Comparison of ENCODE assay signal across 22 mouse cellular contexts in genomic region chr3:107508696-107509095, GRCm38 (mm10). TPM values are rescaled to one million over a fixed set of nuclear protein-coding genes. Genes with fewer than 3 reads are reported as not detected.
DNase-seq lines count a peak whose midpoint lies in the region; ATAC-seq and TF ChIP-seq lines count a peak whose summit lies in the region.
"Had no signal": no experiment of that assay in that cellular context is flagged by ENCODE, and none has a peak within 500 bp of the region (broad histone marks: within the 10 kb centered on the region; RNA-seq: fewer than 3 reads in every experiment).

No protein-coding gene starts in this region.

- ATAC-seq in forebrain, embryonic 14.5 days, result no peak
- no peak for ATAC-seq in forebrain, embryonic 13.5 days
- no peak for ATAC-seq in liver, postnatal 0 days

- TF ChIP-seq CTCF in cerebellum, adult 2 months (IDR thresholded peaks at IDR 0.05; ENCODE audit: borderline replicate concordance, insufficient read depth, low read depth, low read length), result peak; percentile 33; the same call in 1 of the 2 replicates
- TF ChIP-seq CTCF in liver, postnatal 0 days (IDR thresholded peaks at IDR 0.05; ENCODE audit: low read depth), result no peak

- TF ChIP-seq POLR2A in cerebellum, adult 2 months (IDR thresholded peaks at IDR 0.05; ENCODE audit: borderline replicate concordance, insufficient read depth, low read length), result no peak

- peaks cover 18% of the 10 kb centered on the region for H3K4me1 ChIP-seq in forebrain, embryonic 14.5 days (ENCODE audit: control insufficient read depth, insufficient read depth, low read length)
- H3K4me1 ChIP-seq in forebrain, embryonic 13.5 days, result peaks cover 37% of the 10 kb centered on the region
- H3K4me1 ChIP-seq in cerebellum, adult 2 months (ENCODE audit: control insufficient read depth, insufficient read depth, low read length), result peaks cover 27% of the 10 kb centered on the region
- H3K4me1 ChIP-seq in liver, postnatal 0 days (ENCODE audit: insufficient read depth), result no peaks in the 10 kb centered on the region

- DNase-seq in forebrain, embryonic 14.5 days (ENCODE audit: low spot score), result peak; percentile 16
- peak; percentile 35 for DNase-seq in kidney, postnatal 10 days
- DNase-seq in kidney, adult 8-10 months, result no peak
- peak in 1 of 2 experiments; percentile 53 for DNase-seq in cerebellum, adult 2 months
- DNase-seq in left cerebral cortex, postnatal 36 days (ENCODE audit: low spot score in 2 of 2), result peak; percentile 54 to 57
- no peak for DNase-seq in liver, postnatal 0 days
- DNase-seq in thymus, adult 18-20 months, result no peak
- DNase-seq: adrenal gland, postnatal 25 days; heart, postnatal 36 days; liver; lung, embryonic 14.5 days; retina, postnatal 1 day; thymus, adult 2 months had no signal

- H3K36me3 ChIP-seq in forebrain, embryonic 14.5 days (ENCODE audit: control insufficient read depth, insufficient read depth, low read length), result no peaks in the 10 kb centered on the region
- no peaks in the 10 kb centered on the region for H3K36me3 ChIP-seq in forebrain, embryonic 13.5 days (ENCODE audit: poor library complexity, severe bottlenecking)
- no peaks in the 10 kb centered on the region for H3K36me3 ChIP-seq in liver, postnatal 0 days (replicated peaks; ENCODE audit: insufficient read depth, low read length)
- H3K36me3 ChIP-seq: G1E; neural tube, embryonic 13.5 days had no signal

- intact Hi-C loops in left cerebral cortex, postnatal 36 days (cut with DNase I), result no loop called here

- no peaks in the 10 kb centered on the region for H3K27me3 ChIP-seq in forebrain, embryonic 14.5 days (replicated peaks; ENCODE audit: control insufficient read depth, insufficient read depth, low read length)
- H3K27me3 ChIP-seq in forebrain, embryonic 13.5 days, result no peaks in the 10 kb centered on the region
- H3K27me3 ChIP-seq in cerebellum, adult 2 months (ENCODE audit: control insufficient read depth, insufficient read depth, low read length), result no peaks in the 10 kb centered on the region; the same call in 1 of the 2 replicates
- no peaks in the 10 kb centered on the region for H3K27me3 ChIP-seq in liver, postnatal 0 days (ENCODE audit: insufficient read depth, low read length)
- H3K27me3 ChIP-seq: neural tube, embryonic 13.5 days had no signal

- no peak overlapping the region for H3K9ac ChIP-seq in forebrain, embryonic 14.5 days (ENCODE audit: low read length)
- H3K9ac ChIP-seq in forebrain, embryonic 13.5 days, result no peak overlapping the region
- H3K9ac ChIP-seq in liver, postnatal 0 days (replicated peaks), result no peak overlapping the region
- H3K9ac ChIP-seq: lung, embryonic 14.5 days; neural tube, embryonic 13.5 days had no signal

- WGBS in forebrain, embryonic 14.5 days, result 74% methylated on average over 8 of the region's 8 CpGs
- WGBS in forebrain, embryonic 13.5 days, result 83% methylated on average over 8 of the region's 8 CpGs
- 17% methylated on average over 8 of the region's 8 CpGs for WGBS in cerebellum, adult 2 months
- WGBS in liver, postnatal 0 days (ENCODE audit: insufficient replicate concordance), result 66% methylated on average over 8 of the region's 8 CpGs

- no peak overlapping the region; the same call in 1 of the 2 replicates for H3K27ac ChIP-seq in forebrain, embryonic 14.5 days (ENCODE audit: low read depth, low read length)
- no peak overlapping the region for H3K27ac ChIP-seq in forebrain, embryonic 13.5 days
- peak overlapping the region; percentile 41 for H3K27ac ChIP-seq in cerebellum, adult 2 months (ENCODE audit: insufficient read depth, low read length)
- H3K27ac ChIP-seq in liver, postnatal 0 days (ENCODE audit: low read depth), result no peak overlapping the region
- H3K27ac ChIP-seq: neural tube, embryonic 13.5 days had no signal

- H3K4me3 ChIP-seq in forebrain, embryonic 14.5 days (ENCODE audit: low read depth, low read length), result no peak overlapping the region
- H3K4me3 ChIP-seq in forebrain, embryonic 13.5 days, result no peak overlapping the region
- H3K4me3 ChIP-seq in cerebellum, adult 2 months (replicated peaks; ENCODE audit: insufficient read depth, low read depth, low read length), result no peak overlapping the region
- no peak overlapping the region for H3K4me3 ChIP-seq in liver, postnatal 0 days (ENCODE audit: low read depth, low read length)
- H3K4me3 ChIP-seq: neural tube, embryonic 13.5 days had no signal

- no peak overlapping the region for H3K4me2 ChIP-seq in forebrain, embryonic 14.5 days (ENCODE audit: low read length)
- no peak overlapping the region for H3K4me2 ChIP-seq in forebrain, embryonic 13.5 days
- no peak overlapping the region for H3K4me2 ChIP-seq in liver, postnatal 0 days (ENCODE audit: low read depth, low read length)
- H3K4me2 ChIP-seq: lung, embryonic 14.5 days; neural tube, embryonic 13.5 days had no signal

- no peak for TF ChIP-seq EP300 in liver, postnatal 0 days (IDR thresholded peaks at IDR 0.05; ENCODE audit: low read depth)

- H3K9me3 ChIP-seq in forebrain, embryonic 14.5 days (replicated peaks; ENCODE audit: control insufficient read depth, low read length), result no peaks in the 10 kb centered on the region
- H3K9me3 ChIP-seq in forebrain, embryonic 13.5 days (replicated peaks), result no peaks in the 10 kb centered on the region
- no peaks in the 10 kb centered on the region for H3K9me3 ChIP-seq in liver, postnatal 0 days (ENCODE audit: low read length)
- H3K9me3 ChIP-seq: G1E; neural tube, embryonic 13.5 days had no signal

RNA-seq across cellular contexts. Expression of gene Slc6a17, which starts 9.1 kb away (rescaled TPM):
- 12.8 and 15.4 TPM in 2 replicates for polyA plus RNA-seq in forebrain, embryonic 14.5 days (2014; fragmentation: Nextera tagmentation; extraction: Ambion mirVana)
- 9.6 and 11.2 TPM in 2 replicates for polyA plus RNA-seq in forebrain, embryonic 13.5 days (2015; fragmentation: Nextera tagmentation; extraction: Ambion mirVana)
- 158 and 176 TPM in 2 replicates for polyA plus RNA-seq in cerebellum, adult 2 months (2012; rRNA removed)
- total RNA-seq in left cerebral cortex, postnatal 36 days (2021), result 100 to 1,000 TPM; 377 to 415 TPM
- polyA plus RNA-seq in liver, postnatal 0 days (2015; fragmentation: Nextera tagmentation; extraction: Ambion mirVana), result 0.02 and 0.08 TPM in 2 replicates
- total RNA-seq: granulocyte monocyte progenitor cell, adult 5-6 weeks; megakaryocyte progenitor cell, adult 5-6 weeks had no signal
- polyA plus RNA-seq: G1E had no signal

RNA-seq across cellular contexts. Expression of gene Ubl4b, which starts 46.2 kb away (rescaled TPM):
- not detected in 2 replicates for polyA plus RNA-seq in forebrain, embryonic 14.5 days (2014; fragmentation: Nextera tagmentation; extraction: Ambion mirVana)
- polyA plus RNA-seq in forebrain, embryonic 13.5 days (2015; fragmentation: Nextera tagmentation; extraction: Ambion mirVana), result not detected in 2 replicates
- polyA plus RNA-seq in cerebellum, adult 2 months (2012; rRNA removed), result not detected in 2 replicates
- total RNA-seq in left cerebral cortex, postnatal 36 days (2021), result not detected
- not detected in 2 replicates for polyA plus RNA-seq in liver, postnatal 0 days (2015; fragmentation: Nextera tagmentation; extraction: Ambion mirVana)
- total RNA-seq: adrenal gland, postnatal 25 days; granulocyte monocyte progenitor cell, adult 5-6 weeks; heart, postnatal 36 days; layer of hippocampus, postnatal 36 days; megakaryocyte progenitor cell, adult 5-6 weeks had no signal
- polyA plus RNA-seq: C2C12; embryonic facial prominence, embryonic 14.5 days; G1E; kidney, embryonic 16.5 days; lung, embryonic 14.5 days; neural tube, embryonic 13.5 days had no signal

RNA-seq across cellular contexts. Expression of gene Kcnc4, which starts 49.3 kb away (rescaled TPM):
- polyA plus RNA-seq in forebrain, embryonic 14.5 days (2014; fragmentation: Nextera tagmentation; extraction: Ambion mirVana), result 1.4 and 1.8 TPM in 2 replicates
- 0.25 and 0.38 TPM in 2 replicates for polyA plus RNA-seq in forebrain, embryonic 13.5 days (2015; fragmentation: Nextera tagmentation; extraction: Ambion mirVana)
- 59.7 and 62.3 TPM in 2 replicates for polyA plus RNA-seq in cerebellum, adult 2 months (2012; rRNA removed)
- total RNA-seq in left cerebral cortex, postnatal 36 days (2021), result 10 to 100 TPM; 65.5 to 73.0 TPM
- polyA plus RNA-seq in liver, postnatal 0 days (2015; fragmentation: Nextera tagmentation; extraction: Ambion mirVana), result not detected in 2 replicates
- total RNA-seq: granulocyte monocyte progenitor cell, adult 5-6 weeks; megakaryocyte progenitor cell, adult 5-6 weeks had no signal
- polyA plus RNA-seq: C2C12, G1E had no signal

Comparison
In these comparisons a context has a peak if more than half of its experiments do, and no peak if none do; other contexts are left out.
1. DNase-seq: peak in forebrain, embryonic 14.5 days (single experiment), kidney, postnatal 10 days (single experiment) and left cerebral cortex, postnatal 36 days (2 of 2); none in kidney, adult 8-10 months (0 of 2), liver, postnatal 0 days (single experiment) and thymus, adult 18-20 months (0 of 2).
2. RNA of gene Kcnc4, which starts 49.3 kb away (polyA plus RNA-seq): 59.7 to 62.3 TPM in cerebellum, adult 2 months; 1.4 to 1.8 TPM in forebrain, embryonic 14.5 days, 0.25 to 0.38 TPM in forebrain, embryonic 13.5 days and not detected in liver, postnatal 0 days; every median in the first group is over 10 times any median in the second.